Mouse (Mus musculus) kidney, adult 11 months (tissue): ENCODE data around the gene Zmiz1.

ENCODE experiments used
- DNase-seq: peaks from one replicate; pipeline ENCODE4 v3.0.0; 2022

Zmiz1 gene

GRCm38 (mm10) chr14:25539493-25540116 is 80.6 kb downstream of the Zmiz1 start:
- DNase-seq = no peak

GRCm38 (mm10) chr14:25540172-25540571 is 81.2 kb downstream of the Zmiz1 start:
- peak; percentile 78 for DNase-seq

GRCm38 (mm10) chr14:25541213-25541612 is 82.2 kb downstream of the Zmiz1 start:
- no peak for DNase-seq

GRCm38 (mm10) chr14:25543098-25543497 is 84.1 kb downstream of the Zmiz1 start:
- no peak for DNase-seq

- no peak for DNase-seq
Measured at GRCm38 (mm10) chr14:25543927-25544326, 84.9 kb downstream of the Zmiz1 start.

- no peak for DNase-seq
Measured at GRCm38 (mm10) chr14:25546852-25547621, 88.1 kb downstream of the Zmiz1 start.

GRCm38 (mm10) chr14:25547882-25548281 is 88.9 kb downstream of the Zmiz1 start:
- DNase-seq = no peak

- peak; percentile 78 for DNase-seq
Measured at GRCm38 (mm10) chr14:25548650-25549049, 89.7 kb downstream of the Zmiz1 start.

- no peak for DNase-seq
Measured at GRCm38 (mm10) chr14:25549125-25549524, 90.1 kb downstream of the Zmiz1 start.

- no peak for DNase-seq
Measured at GRCm38 (mm10) chr14:25549871-25550840, 91.2 kb downstream of the Zmiz1 start.

GRCm38 (mm10) chr14:25551731-25552130 is 92.7 kb downstream of the Zmiz1 start:
- DNase-seq = no peak

GRCm38 (mm10) chr14:25553382-25553781 is 94.4 kb downstream of the Zmiz1 start:
- no peak for DNase-seq

- DNase-seq = no peak
Measured at GRCm38 (mm10) chr14:25554781-25555180, 95.8 kb downstream of the Zmiz1 start.

- no peak for DNase-seq
Measured at GRCm38 (mm10) chr14:25555291-25555781, 96.4 kb downstream of the Zmiz1 start.

- DNase-seq = no peak
Measured at GRCm38 (mm10) chr14:25555848-25556247, 96.9 kb downstream of the Zmiz1 start.

GRCm38 (mm10) chr14:25557014-25557413 is 98.0 kb downstream of the Zmiz1 start:
- DNase-seq = no peak

- peak; percentile 35 for DNase-seq
Measured at GRCm38 (mm10) chr14:25558479-25558878, 99.5 kb downstream of the Zmiz1 start.

- DNase-seq = no peak
Measured at GRCm38 (mm10) chr14:25559907-25560306, 100.9 kb downstream of the Zmiz1 start.

- no peak for DNase-seq
Measured at GRCm38 (mm10) chr14:25560841-25561240, 101.9 kb downstream of the Zmiz1 start.

GRCm38 (mm10) chr14:25561716-25562115 is 102.7 kb downstream of the Zmiz1 start:
- DNase-seq = no peak

- DNase-seq = no peak
Measured at GRCm38 (mm10) chr14:25562447-25562846, 103.5 kb downstream of the Zmiz1 start.

GRCm38 (mm10) chr14:25562909-25563308 is 103.9 kb downstream of the Zmiz1 start:
- DNase-seq = no peak

- no peak for DNase-seq
Measured at GRCm38 (mm10) chr14:25564577-25564976, 105.6 kb downstream of the Zmiz1 start.
